Mouse (Mus musculus): ENCODE measurements around the gene Cdc42ep5. TPM values are rescaled to one million over a fixed set of nuclear protein-coding genes. Genes with fewer than 3 reads are reported as not detected.

Cdc42ep5 gene
- total RNA-seq, 2 experiments from 2014 or later = 1.4 to 1.6 TPM

DNA sequence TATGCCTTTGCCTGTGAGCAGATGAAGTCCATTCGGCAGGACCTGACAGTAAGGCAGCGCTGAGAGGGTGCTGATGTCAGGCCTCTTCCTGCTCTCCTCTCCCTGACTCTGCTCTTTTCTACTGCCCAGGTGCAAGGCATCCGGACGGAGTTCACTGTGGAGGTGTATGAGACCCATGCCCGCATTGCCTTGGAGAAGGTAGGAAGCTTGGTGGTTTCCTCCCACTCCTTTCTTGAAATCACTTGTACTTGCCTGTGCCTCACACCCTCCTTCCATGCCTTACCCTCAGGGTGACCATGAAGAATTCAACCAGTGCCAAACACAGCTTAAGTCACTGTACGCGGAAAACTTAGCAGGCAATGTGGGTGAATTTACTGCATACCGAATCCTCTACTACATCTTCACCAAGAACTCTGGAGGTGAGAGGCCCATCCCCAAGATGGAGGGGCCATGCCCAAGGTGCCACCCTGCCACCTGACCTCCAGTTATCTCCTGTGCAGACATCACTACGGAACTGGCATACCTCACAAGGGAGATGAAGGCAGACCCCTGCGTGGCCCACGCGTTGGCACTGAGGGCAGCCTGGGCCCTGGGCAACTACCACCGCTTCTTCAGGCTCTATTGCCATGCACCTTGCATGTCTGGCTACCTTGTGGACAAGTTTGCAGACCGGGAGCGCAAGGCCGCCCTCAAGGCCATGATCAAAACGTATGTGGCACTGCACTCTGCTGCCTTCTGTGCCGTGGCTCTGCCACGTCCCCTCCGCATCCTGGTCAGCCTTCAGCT lies 19.7 kb downstream of the Cdc42ep5 start:
- DNase-seq (ENCODE audit: extremely low spot score in 1 of 2, low spot score in 2 of 2) = peak; percentile 10 to 13

DNA sequence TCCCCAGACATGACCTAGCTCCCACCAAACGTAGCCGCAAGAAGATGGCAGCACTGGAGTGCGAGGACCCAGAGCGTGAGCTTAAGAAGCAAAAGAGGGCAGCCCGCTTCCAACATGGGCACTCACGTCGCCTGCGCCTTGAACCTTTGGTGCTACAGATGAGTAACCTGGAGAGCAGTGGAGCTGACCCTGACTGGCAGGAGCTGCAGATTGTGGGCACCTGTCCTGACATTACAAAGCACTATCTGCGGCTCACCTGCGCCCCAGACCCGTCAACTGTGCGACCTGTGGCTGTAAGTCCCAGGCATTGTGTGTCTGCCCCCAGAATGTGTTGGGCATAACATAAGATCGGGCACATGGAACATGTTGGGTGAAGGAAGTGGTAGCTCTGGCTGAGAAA lies 20.6 kb downstream of the Cdc42ep5 start:
- peak in 1 of 2 experiments; percentile 8 for DNase-seq (ENCODE audit: extremely low spot score in 1 of 2, low spot score in 2 of 2)
- intact Hi-C loops (cut with DNase I) = loop anchor here (10.0 kb wide), 1 partner anchor 119 kb away; no protein-coding TSS in a partner anchor
- Histone ChIP-seq H3K4me3 (no peak overlapping the region), H3K27ac (no peak overlapping the region)
- no peak for TF ChIP-seq CTCF (IDR thresholded peaks at IDR 0.05)

More for the DNA sequence above, 19.7 kb downstream of the Cdc42ep5 start:
- intact Hi-C loops (cut with DNase I) = loop anchor here (5.0 to 10.0 kb wide), 4 partner anchors 43 to 453 kb away; partner anchors contain the start of genes Mboat7 and Tsen34
- no peak overlapping the region for H3K27ac ChIP-seq
- no peak for TF ChIP-seq CTCF (IDR thresholded peaks at IDR 0.05)
- H3K4me3 ChIP-seq = no peak overlapping the region

DNA sequence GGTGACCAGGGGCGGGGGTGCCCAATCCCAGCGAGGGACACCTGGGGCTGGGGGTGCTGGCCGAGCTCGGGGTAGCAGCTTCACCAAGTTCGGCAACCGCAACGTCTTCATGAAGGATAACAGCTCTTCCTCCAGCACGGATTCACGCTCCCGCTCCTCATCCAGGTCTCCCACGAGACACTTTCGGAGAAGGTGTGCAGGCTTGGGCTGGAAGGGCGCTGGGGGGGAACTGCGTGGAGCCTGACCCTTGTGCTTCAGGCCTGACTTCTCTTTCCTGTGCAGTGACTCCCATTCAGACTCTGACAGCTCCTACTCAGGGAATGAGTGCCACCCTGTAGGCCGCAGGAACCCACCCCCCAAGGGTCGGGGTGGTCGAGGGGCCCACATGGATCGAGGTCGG lies 21.2 kb downstream of the Cdc42ep5 start:
- intact Hi-C loops (cut with DNase I) = loop anchor here (10.0 kb wide), 1 partner anchor 119 kb away; no protein-coding TSS in a partner anchor
- DNase-seq (ENCODE audit: extremely low spot score in 1 of 2, low spot score in 2 of 2) = peak in 1 of 2 experiments; percentile 11
- Histone ChIP-seq H3K27ac (no peak overlapping the region), H3K4me3 (no peak overlapping the region)
- TF ChIP-seq CTCF (IDR thresholded peaks at IDR 0.05) = no peak

DNA sequence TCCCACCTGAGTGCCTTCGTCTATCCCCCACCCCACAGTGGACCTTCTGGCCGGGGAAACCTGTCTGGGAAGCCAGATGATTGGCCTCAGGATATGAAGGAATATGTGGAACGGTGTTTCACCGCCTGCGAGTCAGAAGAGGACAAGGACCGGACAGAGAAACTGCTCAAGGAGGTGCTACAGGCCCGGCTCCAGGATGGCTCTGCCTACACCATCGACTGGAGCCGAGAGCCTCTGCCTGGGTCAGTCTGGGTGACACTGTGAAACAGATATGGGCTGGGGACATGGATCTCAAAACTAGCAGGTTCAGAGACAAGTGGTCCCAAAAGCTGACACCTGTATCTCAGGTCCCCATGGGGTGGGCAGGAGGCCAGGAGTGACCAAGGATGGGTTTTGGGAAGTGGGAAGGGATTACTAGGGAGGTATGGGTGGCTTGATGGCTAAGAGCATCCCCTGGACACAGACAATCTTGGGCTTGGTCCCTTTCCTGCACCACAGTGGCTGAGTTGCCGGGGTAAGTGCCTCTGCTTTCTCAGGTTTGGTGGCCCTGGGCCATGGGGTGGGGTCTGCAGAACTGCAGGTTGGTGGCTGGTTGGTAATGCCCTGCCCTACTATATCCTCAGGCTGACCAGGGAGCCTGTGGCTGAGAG lies 21.7 kb downstream of the Cdc42ep5 start:
- TF ChIP-seq CTCF (IDR thresholded peaks at IDR 0.05) = no peak
- Histone ChIP-seq H3K4me3 (no peak overlapping the region), H3K27ac (no peak overlapping the region)
- intact Hi-C loops (cut with DNase I) = loop anchor here (10.0 kb wide), 1 partner anchor 118 kb away; no protein-coding TSS in a partner anchor
- DNase-seq (ENCODE audit: extremely low spot score in 1 of 2, low spot score in 2 of 2) = peak in 1 of 2 experiments; percentile 10

DNA sequence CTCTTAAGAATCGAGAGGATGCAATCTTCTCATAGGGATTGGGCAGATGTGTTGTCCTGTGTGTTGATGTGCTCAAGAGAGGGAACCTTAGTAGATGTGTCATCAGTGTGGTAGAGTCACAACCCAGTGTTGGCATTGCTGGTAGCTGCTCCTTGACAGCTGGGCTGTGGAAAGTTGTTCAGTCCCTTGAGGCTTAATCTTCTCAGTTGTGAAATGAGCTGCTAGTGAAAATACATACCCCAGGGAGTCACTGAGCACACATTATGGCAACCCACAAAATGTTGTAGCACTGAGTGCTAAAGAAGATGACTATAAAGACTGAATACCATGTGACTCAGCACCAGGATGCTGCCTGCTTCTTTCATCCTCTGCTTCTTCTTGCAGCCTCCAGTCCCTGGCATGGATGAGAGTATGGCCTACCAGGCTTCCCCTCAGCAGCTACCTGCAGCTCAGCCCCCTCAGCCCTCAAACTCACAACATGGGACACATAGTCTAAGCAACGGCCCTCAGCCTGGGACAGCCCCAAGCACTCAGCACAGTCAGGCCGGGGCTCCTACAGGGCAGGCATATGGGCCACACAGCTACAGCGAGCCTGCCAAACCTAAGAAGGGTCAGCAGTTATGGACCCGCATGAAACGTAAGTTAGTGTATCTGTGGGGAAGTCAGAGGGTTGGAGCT lies 22.9 kb downstream of the Cdc42ep5 start:
- intact Hi-C loops (cut with DNase I) = loop anchor here (10.0 kb wide), 1 partner anchor 117 kb away; no protein-coding TSS in a partner anchor
- Histone ChIP-seq H3K27ac (no peak overlapping the region), H3K4me3 (no peak overlapping the region)
- DNase-seq (ENCODE audit: extremely low spot score in 1 of 2, low spot score in 2 of 2) = peak in 1 of 2 experiments; percentile 8
- no peak for TF ChIP-seq CTCF (IDR thresholded peaks at IDR 0.05)

DNA sequence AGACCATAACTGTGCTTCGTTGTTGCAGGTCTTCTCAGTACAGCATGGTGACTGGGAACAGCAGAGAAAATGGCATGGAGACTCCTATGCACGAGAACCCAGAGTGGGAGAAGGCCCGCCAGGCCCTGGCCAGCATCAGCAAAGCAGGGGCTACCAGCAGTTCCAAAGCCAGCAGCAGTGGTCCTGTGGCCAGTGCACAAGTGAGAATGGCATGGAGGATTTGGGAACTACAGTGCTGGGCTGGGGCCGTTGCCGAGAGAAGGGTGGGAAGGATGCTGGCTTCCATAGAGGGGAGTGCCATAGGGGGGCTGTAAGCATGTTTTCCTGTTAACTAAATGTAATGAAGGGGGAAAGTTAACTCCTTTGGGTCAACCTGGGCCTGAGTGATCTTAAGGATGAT lies 25.3 kb downstream of the Cdc42ep5 start:
- Histone ChIP-seq H3K27ac (no peak overlapping the region), H3K4me3 (no peak overlapping the region)
- intact Hi-C loops (cut with DNase I) = loop anchor here (5.0 to 10.0 kb wide), 3 partner anchors 285 to 943 kb away; partner anchors contain the start of genes Epn1 and Ppp1r12c
- peak; percentile 7 to 10 for DNase-seq (ENCODE audit: extremely low spot score in 1 of 2, low spot score in 2 of 2)
- TF ChIP-seq CTCF (IDR thresholded peaks at IDR 0.05) = no peak

DNA sequence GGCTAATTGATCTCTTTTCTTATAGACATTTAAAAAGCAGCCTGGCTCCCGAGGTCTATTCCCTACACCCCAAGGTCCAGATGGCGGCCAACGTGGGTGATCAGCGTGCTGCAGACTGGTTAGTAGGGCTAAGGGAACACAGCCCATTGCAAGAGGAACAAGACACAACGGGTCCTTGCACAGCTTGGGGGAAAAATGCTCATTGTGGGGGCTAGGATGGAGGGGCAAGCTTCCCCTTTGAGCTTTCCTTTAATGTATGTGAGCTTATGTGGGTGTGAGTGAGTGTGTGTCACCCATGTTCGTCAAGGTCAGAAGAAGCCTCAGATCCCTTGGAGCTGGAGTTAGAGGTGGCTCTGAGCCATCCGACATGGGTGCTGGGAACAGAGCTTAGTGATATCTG lies 26.0 kb downstream of the Cdc42ep5 start:
- no peak for TF ChIP-seq CTCF (IDR thresholded peaks at IDR 0.05)
- Histone ChIP-seq H3K4me3 (no peak overlapping the region), H3K27ac (no peak overlapping the region)
- intact Hi-C loops (cut with DNase I) = loop anchor here (5.0 to 10.0 kb wide), 3 partner anchors 286 to 944 kb away; partner anchors contain the start of genes Epn1 and Ppp1r12c
- peak in 1 of 2 experiments; percentile 9 for DNase-seq (ENCODE audit: extremely low spot score in 1 of 2, low spot score in 2 of 2)

DNA sequence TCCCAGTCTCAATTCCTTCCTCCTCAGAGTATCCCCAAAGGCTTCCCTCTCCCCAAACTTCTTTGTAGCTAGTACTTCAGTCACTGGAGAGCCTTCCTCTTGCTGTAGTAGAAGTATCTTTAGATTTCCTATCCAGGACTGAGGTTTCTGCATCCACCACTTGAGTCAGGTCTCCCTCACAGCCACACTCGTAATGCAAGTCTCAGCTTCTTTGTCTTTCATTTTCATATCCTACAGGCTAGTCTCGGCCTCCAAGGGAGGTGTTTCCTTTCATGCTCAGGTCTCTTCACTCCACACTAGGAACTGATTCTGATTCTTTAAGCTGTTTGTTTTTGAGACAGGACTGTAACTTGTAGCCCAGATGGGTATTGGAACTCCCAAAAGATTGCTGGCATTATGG lies 26.5 kb downstream of the Cdc42ep5 start:
- DNase-seq (ENCODE audit: extremely low spot score in 1 of 2, low spot score in 2 of 2) = peak in 1 of 2 experiments; percentile 12
- intact Hi-C loops (cut with DNase I) = loop anchor here (5.0 to 10.0 kb wide), 3 partner anchors 287 to 944 kb away; partner anchors contain the start of genes Epn1 and Ppp1r12c
- Histone ChIP-seq H3K27ac (no peak overlapping the region), H3K4me3 (peak overlapping the region; percentile 77)
- no peak for TF ChIP-seq CTCF (IDR thresholded peaks at IDR 0.05)

DNA sequence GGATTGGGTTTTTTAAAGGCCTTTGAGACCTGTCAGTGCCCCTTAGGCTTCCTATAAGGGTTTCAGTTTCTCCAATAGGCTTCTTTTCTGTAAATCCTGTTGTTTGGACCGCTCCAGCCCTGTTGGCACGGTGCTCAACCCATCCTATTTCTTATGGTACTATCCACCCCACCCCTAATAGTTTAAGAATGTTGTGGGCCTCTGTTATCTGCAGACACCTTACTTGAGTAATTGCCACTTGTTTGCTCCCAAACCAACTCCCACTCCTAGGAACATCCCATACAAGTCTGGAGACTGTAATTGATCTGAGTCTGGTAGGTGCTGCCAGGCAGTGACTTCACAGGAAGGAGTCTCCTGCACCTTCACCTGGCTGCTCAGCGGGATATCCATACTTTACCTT lies 26.9 kb downstream of the Cdc42ep5 start:
- DNase-seq (ENCODE audit: extremely low spot score in 1 of 2, low spot score in 2 of 2) = no peak
- intact Hi-C loops (cut with DNase I) = loop anchor here (2.0 to 10.0 kb wide), 4 partner anchors 17 to 945 kb away; partner anchors contain the start of genes Epn1 and Ppp1r12c
- TF ChIP-seq CTCF (IDR thresholded peaks at IDR 0.05) = no peak
- peak overlapping the region; percentile 96 for H3K27ac ChIP-seq
- H3K4me3 ChIP-seq = peak overlapping the region; percentile 77

DNA sequence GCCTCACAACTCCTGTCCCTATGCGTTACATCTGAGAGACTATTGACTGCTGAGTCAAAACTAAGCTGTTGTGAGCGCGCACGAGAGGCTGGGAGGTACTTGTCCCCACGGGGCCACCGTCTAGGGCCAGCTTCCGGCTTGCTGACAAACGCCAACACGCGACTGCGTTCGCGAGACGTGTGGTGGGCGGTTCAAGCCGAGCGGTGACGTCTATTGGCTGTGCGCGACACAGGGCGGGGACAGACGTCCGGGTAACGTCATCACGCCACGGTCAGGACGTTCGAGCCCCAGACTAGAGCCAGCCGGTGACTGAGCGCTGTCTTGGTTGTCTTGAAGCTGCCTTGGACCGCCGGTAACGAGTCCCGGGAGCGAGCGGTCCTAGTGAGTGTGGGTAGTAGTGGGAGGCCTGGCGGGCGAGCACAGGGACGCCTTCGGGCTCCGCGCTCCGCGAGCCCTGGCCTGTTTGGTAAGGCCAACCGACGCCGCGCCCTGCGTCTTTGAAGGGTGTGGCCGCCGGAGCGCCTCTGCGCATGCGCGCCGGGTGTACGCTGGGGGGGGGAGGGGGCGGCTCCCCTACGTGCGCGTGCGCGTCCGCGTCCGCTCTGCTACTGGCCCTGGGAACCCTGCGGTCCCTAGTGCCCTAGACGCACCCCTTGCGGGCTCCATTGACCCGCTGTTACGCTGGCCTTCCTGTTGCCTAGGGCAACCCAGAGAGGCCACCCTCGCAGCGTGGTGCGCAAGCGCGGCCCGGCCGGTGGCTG lies 27.7 kb downstream of the Cdc42ep5 start, which contains the start of gene Leng8:
Leng8 (plus strand) TSS at position 269 of the 761 bp plus-strand sequence.
- no peak for TF ChIP-seq CTCF (IDR thresholded peaks at IDR 0.05)
- intact Hi-C loops (cut with DNase I) = loop anchor here (2.0 to 10.0 kb wide), 4 partner anchors 16 to 945 kb away; partner anchors contain the start of genes Epn1 and Ppp1r12c
- Histone ChIP-seq H3K27ac (peak within 1 kb of the TSS; percentile 96), H3K4me3 (peak within 1 kb of the TSS; percentile 77)
- peak; percentile 99 to 100 for DNase-seq (ENCODE audit: extremely low spot score in 1 of 2, low spot score in 2 of 2)

Measured in left cerebral cortex, adult 2 months (tissue).